Mouse (Mus musculus): Measurements from ENCODE around the gene Vstm5.
"Not testable (repeated sequence)": the region's sequence is repeated elsewhere in the genome, so short reads cannot be mapped to it uniquely, and the experiment has no call there.

Gene Vstm5

GRCm38 (mm10) chr9:15239042-15239925, at the start of gene Vstm5:
TSS of gene Vstm5 (plus strand) at chr9:15239045.
- DNase-seq (ENCODE audit: low read depth, low spot score) = no peak

- not testable (repeated sequence) for DNase-seq (ENCODE audit: low read depth, low spot score)
Observed at GRCm38 (mm10) chr9:15194806-15195205, 44.0 kb upstream of the Vstm5 start.

GRCm38 (mm10) chr9:15206631-15207030, 32.2 kb upstream of the Vstm5 start:
- no peak for DNase-seq (ENCODE audit: low read depth, low spot score)

GRCm38 (mm10) chr9:15209320-15209719, 29.5 kb upstream of the Vstm5 start:
- no peak for DNase-seq (ENCODE audit: low read depth, low spot score)

- DNase-seq (ENCODE audit: low read depth, low spot score) = no peak
Observed at GRCm38 (mm10) chr9:15211876-15212275, 27.0 kb upstream of the Vstm5 start.

GRCm38 (mm10) chr9:15213695-15214094, 25.1 kb upstream of the Vstm5 start:
- no peak for DNase-seq (ENCODE audit: low read depth, low spot score)

- DNase-seq (ENCODE audit: low read depth, low spot score) = no peak
Observed at GRCm38 (mm10) chr9:15224912-15225311, 13.9 kb upstream of the Vstm5 start.

- DNase-seq (ENCODE audit: low read depth, low spot score) = no peak
Observed at GRCm38 (mm10) chr9:15232445-15232844, 6.4 kb upstream of the Vstm5 start.

- no peak for DNase-seq (ENCODE audit: low read depth, low spot score)
Observed at GRCm38 (mm10) chr9:15233604-15234003, 5.2 kb upstream of the Vstm5 start.

GRCm38 (mm10) chr9:15235986-15236385, 2.9 kb upstream of the Vstm5 start:
- DNase-seq (ENCODE audit: low read depth, low spot score) = no peak

GRCm38 (mm10) chr9:15237516-15238296, 1.1 kb upstream of the Vstm5 start:
- no peak for DNase-seq (ENCODE audit: low read depth, low spot score)

GRCm38 (mm10) chr9:15238297-15238990, 401 bp upstream of the Vstm5 start:
- no peak for DNase-seq (ENCODE audit: low read depth, low spot score)

GRCm38 (mm10) chr9:15240006-15240405, 1.2 kb downstream of the Vstm5 start:
- no peak for DNase-seq (ENCODE audit: low read depth, low spot score)

- DNase-seq (ENCODE audit: low read depth, low spot score) = no peak
Observed at GRCm38 (mm10) chr9:15240863-15241595, 2.2 kb downstream of the Vstm5 start.

- DNase-seq (ENCODE audit: low read depth, low spot score) = no peak
Observed at GRCm38 (mm10) chr9:15241596-15241939, 2.7 kb downstream of the Vstm5 start.

- no peak for DNase-seq (ENCODE audit: low read depth, low spot score)
Observed at GRCm38 (mm10) chr9:15242130-15242529, 3.3 kb downstream of the Vstm5 start.

GRCm38 (mm10) chr9:15245319-15246075, 6.7 kb downstream of the Vstm5 start:
- DNase-seq (ENCODE audit: low read depth, low spot score) = no peak

- no peak for DNase-seq (ENCODE audit: low read depth, low spot score)
Observed at GRCm38 (mm10) chr9:15250376-15250775, 11.5 kb downstream of the Vstm5 start.

- no peak for DNase-seq (ENCODE audit: low read depth, low spot score)
Observed at GRCm38 (mm10) chr9:15252196-15252595, 13.4 kb downstream of the Vstm5 start.

- DNase-seq (ENCODE audit: low read depth, low spot score) = no peak
Observed at GRCm38 (mm10) chr9:15254501-15254900, 15.7 kb downstream of the Vstm5 start.

- DNase-seq (ENCODE audit: low read depth, low spot score) = no peak
Observed at GRCm38 (mm10) chr9:15256214-15256613, 17.4 kb downstream of the Vstm5 start.
